Mouse (Mus musculus) heart, adult 2 months (tissue): ENCODE data around the gene 4930535I16Rik.

ENCODE experiments used
- CTCF ChIP-seq: fragments of 200-600 bp; IDR thresholded peaks from 2 replicates; pipeline ENCODE4 v1.8.1; 2022; ENCODE audit warnings: antibody characterized with exemption, mild to moderate bottlenecking, moderate library complexity
- EP300 ChIP-seq: fragments of 200-500 bp; IDR thresholded peaks from 2 replicates; pipeline ENCODE4 v1.6.1; 2011; ENCODE audit warnings: low read depth, low read length, control low read depth; ENCODE audit not compliant: insufficient read depth
- POLR2A ChIP-seq: fragments of 200-500 bp; IDR thresholded peaks from 2 replicates; pipeline ENCODE4 v1.6.1; 2011; ENCODE audit warnings: mild to moderate bottlenecking, low read depth, low read length, control low read depth; ENCODE audit not compliant: insufficient read depth

- TF ChIP-seq CTCF (no peak), POLR2A (no peak), EP300 (no peak)
Observed at GRCm38 (mm10) chr4:123911503-123911902, 6.3 kb downstream of the 4930535I16Rik start.
